In the genomic region with DNA sequence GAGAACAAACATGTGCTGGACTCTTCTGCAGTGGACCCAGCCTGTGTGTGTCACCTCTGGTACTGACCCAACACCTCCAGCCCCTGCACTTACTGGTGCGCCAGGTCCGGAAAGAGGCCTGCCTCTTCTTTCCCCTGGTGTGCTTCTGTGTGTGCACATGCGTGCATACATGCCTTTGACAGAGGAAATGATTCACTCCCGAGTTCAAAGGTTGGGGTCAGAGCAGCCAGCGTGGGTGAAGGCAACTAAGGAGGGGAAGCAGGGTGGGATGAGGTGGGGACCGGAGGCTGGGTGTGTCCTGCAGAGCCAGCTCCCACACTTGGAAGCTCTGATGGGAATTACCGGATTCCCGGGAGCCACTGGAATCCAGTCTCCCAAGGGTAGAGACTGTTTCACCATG, we compare ENCODE assay signal across 16 mouse cellular contexts. TPM values are rescaled to one million over a fixed set of nuclear protein-coding genes. Genes with fewer than 3 reads are reported as not detected.
A peak's percentile ranks its signal among the peaks of the same experiment; 100 is the strongest.
DNase-seq lines count a peak whose midpoint lies in the region; ATAC-seq and TF ChIP-seq lines count a peak whose summit lies in the region.
"Had no signal": no experiment of that assay in that cellular context is flagged by ENCODE, and none has a peak within 500 bp of the region (broad histone marks: within the 10 kb centered on the region; RNA-seq: fewer than 3 reads in every experiment).

No protein-coding gene starts in this region.

- H3K36me3 ChIP-seq in liver, postnatal 0 days (replicated peaks; ENCODE audit: insufficient read depth, low read length), result no peaks in the 10 kb centered on the region
- no peaks in the 10 kb centered on the region for H3K36me3 ChIP-seq in heart, postnatal 0 days (replicated peaks; ENCODE audit: control insufficient read depth, insufficient read depth, low read length)
- no peaks in the 10 kb centered on the region for H3K36me3 ChIP-seq in forebrain, embryonic 14.5 days (ENCODE audit: control insufficient read depth, insufficient read depth, low read length)
- H3K36me3 ChIP-seq: embryonic facial prominence, embryonic 10.5 days; liver, embryonic 12.5 days; neural tube, embryonic 13.5 days had no signal

- H3K4me1 ChIP-seq in liver, postnatal 0 days (ENCODE audit: insufficient read depth), result peaks cover 12% of the 10 kb centered on the region
- peaks cover 10% of the 10 kb centered on the region for H3K4me1 ChIP-seq in heart, postnatal 0 days (ENCODE audit: control insufficient read depth, insufficient read depth)
- peaks cover 14% of the 10 kb centered on the region for H3K4me1 ChIP-seq in forebrain, embryonic 14.5 days (ENCODE audit: control insufficient read depth, insufficient read depth, low read length)

- no peaks in the 10 kb centered on the region for H3K9me3 ChIP-seq in liver, postnatal 0 days (ENCODE audit: low read length)
- H3K9me3 ChIP-seq in heart, postnatal 0 days (replicated peaks; ENCODE audit: control insufficient read depth, low read length), result no peaks in the 10 kb centered on the region
- H3K9me3 ChIP-seq in forebrain, embryonic 14.5 days (replicated peaks; ENCODE audit: control insufficient read depth, low read length), result no peaks in the 10 kb centered on the region
- H3K9me3 ChIP-seq: embryonic facial prominence, embryonic 10.5 days; liver, embryonic 12.5 days; neural tube, embryonic 13.5 days had no signal

- no peak for TF ChIP-seq CTCF in liver, postnatal 0 days (IDR thresholded peaks at IDR 0.05; ENCODE audit: low read depth)
- TF ChIP-seq CTCF in heart, postnatal 0 days (IDR thresholded peaks at IDR 0.05; ENCODE audit: low read depth), result no peak

- H3K27me3 ChIP-seq in liver, postnatal 0 days (ENCODE audit: insufficient read depth, low read length), result no peaks in the 10 kb centered on the region
- H3K27me3 ChIP-seq in heart, postnatal 0 days (ENCODE audit: control insufficient read depth, insufficient read depth, low read length), result no peaks in the 10 kb centered on the region
- no peaks in the 10 kb centered on the region for H3K27me3 ChIP-seq in forebrain, embryonic 14.5 days (replicated peaks; ENCODE audit: control insufficient read depth, insufficient read depth, low read length)
- H3K27me3 ChIP-seq: liver, embryonic 12.5 days; neural tube, embryonic 13.5 days had no signal

- no peak for TF ChIP-seq EP300 in liver, postnatal 0 days (IDR thresholded peaks at IDR 0.05; ENCODE audit: low read depth)
- TF ChIP-seq EP300 in heart, postnatal 0 days (IDR thresholded peaks at IDR 0.05; ENCODE audit: low read depth), result no peak

- ATAC-seq in liver, postnatal 0 days, result peak; percentile 29; the same call in 1 of the 2 replicates
- ATAC-seq in heart, postnatal 0 days (ENCODE audit: insufficient read depth, low read depth), result peak; percentile 6; the same call in 1 of the 2 replicates
- ATAC-seq in forebrain, embryonic 14.5 days, result no peak
- ATAC-seq: hindbrain, postnatal 0 days; liver, embryonic 12.5 days had no signal

- H3K4me2 ChIP-seq in liver, postnatal 0 days (ENCODE audit: low read depth, low read length), result no peak overlapping the region
- H3K4me2 ChIP-seq in heart, postnatal 0 days (ENCODE audit: low read depth, low read length), result no peak overlapping the region
- H3K4me2 ChIP-seq in forebrain, embryonic 14.5 days (ENCODE audit: low read length), result no peak overlapping the region
- H3K4me2 ChIP-seq: liver, embryonic 12.5 days; neural tube, embryonic 13.5 days had no signal

- peak; percentile 51 to 75 for DNase-seq in heart, adult 18-20 months
- DNase-seq in heart, postnatal 4 days, result no peak
- DNase-seq in liver, postnatal 0 days, result no peak
- DNase-seq in liver, result no peak
- no peak for DNase-seq in heart, postnatal 0 days (ENCODE audit: low spot score)
- DNase-seq in thymus, postnatal 36 days, result peak; percentile 36 to 59
- no peak for DNase-seq in urinary bladder, postnatal 4 days (ENCODE audit: low spot score in 2 of 2)
- DNase-seq in forebrain, embryonic 14.5 days (ENCODE audit: low spot score), result no peak
- DNase-seq: cerebellum, postnatal 25 days; gastrocnemius, postnatal 10 days; right cerebral cortex, postnatal 4 days had no signal

- H3K27ac ChIP-seq in liver, postnatal 0 days (ENCODE audit: low read depth), result no peak overlapping the region
- H3K27ac ChIP-seq in heart, postnatal 0 days (ENCODE audit: low read depth), result peak overlapping the region; percentile 40
- no peak overlapping the region for H3K27ac ChIP-seq in forebrain, embryonic 14.5 days (ENCODE audit: low read depth, low read length)
- H3K27ac ChIP-seq: embryonic facial prominence, embryonic 10.5 days; hindbrain, postnatal 0 days; liver, embryonic 12.5 days; neural tube, embryonic 13.5 days had no signal

- no peak overlapping the region for H3K4me3 ChIP-seq in liver, postnatal 0 days (ENCODE audit: low read depth, low read length)
- H3K4me3 ChIP-seq in heart, postnatal 0 days (ENCODE audit: low read depth, low read length), result no peak overlapping the region
- H3K4me3 ChIP-seq in forebrain, embryonic 14.5 days (ENCODE audit: low read depth, low read length), result no peak overlapping the region
- H3K4me3 ChIP-seq: embryonic facial prominence, embryonic 10.5 days; erythroblast, embryonic 14.5 days; liver, embryonic 12.5 days; neural tube, embryonic 13.5 days had no signal

- no peak overlapping the region for H3K9ac ChIP-seq in liver, postnatal 0 days (replicated peaks)
- no peak overlapping the region for H3K9ac ChIP-seq in heart, postnatal 0 days (replicated peaks; ENCODE audit: low read depth, low read length)
- no peak overlapping the region for H3K9ac ChIP-seq in forebrain, embryonic 14.5 days (ENCODE audit: low read length)
- H3K9ac ChIP-seq: liver, embryonic 12.5 days; neural tube, embryonic 13.5 days had no signal

- 60% methylated on average over 8 of the region's 8 CpGs for WGBS in liver, postnatal 0 days (ENCODE audit: insufficient replicate concordance)
- WGBS in heart, postnatal 0 days, result 51% methylated on average over 8 of the region's 8 CpGs
- 86% methylated on average over 8 of the region's 8 CpGs for WGBS in forebrain, embryonic 14.5 days

RNA-seq across cellular contexts. Expression of a gene that starts 46.8 kb away (rescaled TPM):
- 10 to 100 TPM; 32.7 to 33.4 TPM for total RNA-seq in heart, adult 18-20 months (2021)
- total RNA-seq in heart, postnatal 4 days (2021), result 10 to 100 TPM; 76.7 to 77.4 TPM
- polyA plus RNA-seq in liver, postnatal 0 days (2015; fragmentation: Nextera tagmentation; extraction: Ambion mirVana), result 30.8 and 34.5 TPM in 2 replicates
- total RNA-seq in heart, postnatal 0 days (2014; rRNA removed; ENCODE audit: low replicate concordance), result 57.8 and 64.2 TPM in 2 replicates
- polyA plus RNA-seq in heart, postnatal 0 days (2015; fragmentation: Nextera tagmentation; extraction: Ambion mirVana), result 30.5 and 31.6 TPM in 2 replicates
- polyA plus RNA-seq in forebrain, embryonic 14.5 days (2014; fragmentation: Nextera tagmentation; extraction: Ambion mirVana), result 113 and 119 TPM in 2 replicates

Comparison
In these comparisons a context has a peak if more than half of its experiments do, and no peak if none do; other contexts are left out.
1. DNase-seq: peak in heart, adult 18-20 months (2 of 2) and thymus, postnatal 36 days (2 of 2); none in heart, postnatal 4 days (single experiment), liver, postnatal 0 days (single experiment), liver (single experiment), heart, postnatal 0 days (single experiment), urinary bladder, postnatal 4 days (0 of 2) and forebrain, embryonic 14.5 days (single experiment).